In genomic region chr5:145139571-145140519, GRCm38 (mm10) we compare ENCODE assay signal across 8 mouse cellular contexts. TPM values are rescaled to one million over a fixed set of nuclear protein-coding genes. Genes with fewer than 3 reads are reported as not detected.
DNase-seq lines count a peak whose midpoint lies in the region; ATAC-seq and TF ChIP-seq lines count a peak whose summit lies in the region.

Gene Pdap1, minus strand, starts transcription at chr5:145140238.
Gene Bud31, plus strand, starts transcription at chr5:145140362.

- H3K9ac ChIP-seq in forebrain, embryonic 13.5 days: peak within 1 kb of the TSS; percentile 93
- peak within 1 kb of the TSS; percentile 89 for H3K9ac ChIP-seq in liver, postnatal 0 days (replicated peaks)
- peak within 1 kb of the TSS; percentile 85 for H3K9ac ChIP-seq in neural tube, embryonic 14.5 days (replicated peaks; ENCODE audit: low read depth, low read length)

- intact Hi-C loops in heart, postnatal 10 days (cut with DNase I): loop anchor here (2.0 kb wide), 2 partner anchors 23 to 55 kb away; partner anchors contain the start of gene Kpna7

- TF ChIP-seq EP300 in liver, postnatal 0 days (IDR thresholded peaks at IDR 0.05; ENCODE audit: low read depth): peak; percentile 93

- H3K4me2 ChIP-seq in forebrain, embryonic 13.5 days: peak within 1 kb of the TSS; percentile 94
- H3K4me2 ChIP-seq in liver, postnatal 0 days (ENCODE audit: low read depth, low read length): peak within 1 kb of the TSS; percentile 91
- peak within 1 kb of the TSS; percentile 92 for H3K4me2 ChIP-seq in neural tube, embryonic 14.5 days (ENCODE audit: low read depth, low read length)

- WGBS in forebrain, embryonic 13.5 days: under 1% methylated on average over 83 of the region's 84 CpGs
- WGBS in large intestine, adult 2 months: under 1% methylated on average over 84 of the region's 84 CpGs
- WGBS in liver, postnatal 0 days (ENCODE audit: insufficient replicate concordance): under 1% methylated on average over 79 of the region's 84 CpGs
- under 1% methylated on average over 84 of the region's 84 CpGs for WGBS in neural tube, embryonic 14.5 days

- ATAC-seq in forebrain, embryonic 13.5 days: peak; percentile 96
- peak; percentile 93 for ATAC-seq in liver, postnatal 0 days
- peak; percentile 95 for ATAC-seq in neural tube, embryonic 14.5 days (ENCODE audit: low read depth)

- DNase-seq in c-Kit-positive CD71-positive TER-119-positive erythroid progenitor cells, embryonic 14.5 days (ENCODE audit: low spot score): peak; percentile 92
- DNase-seq in heart, postnatal 10 days: peak; percentile 96 to 97
- DNase-seq in large intestine, adult 2 months (ENCODE audit: low read depth, low spot score): peak; percentile 74
- DNase-seq in liver, postnatal 0 days: peak; percentile 96
- DNase-seq in testis, postnatal 10 days (ENCODE audit: low spot score): peak; percentile 97

- no peak for TF ChIP-seq CTCF in E14TG2a.4 (conservative IDR thresholded peaks at IDR 0.05; ENCODE audit: low read length)
- TF ChIP-seq CTCF in liver, postnatal 0 days (IDR thresholded peaks at IDR 0.05; ENCODE audit: low read depth): no peak

- peak within 1 kb of the TSS; percentile 80 for H3K27ac ChIP-seq in forebrain, embryonic 13.5 days
- H3K27ac ChIP-seq in liver, postnatal 0 days (ENCODE audit: low read depth): peak within 1 kb of the TSS; percentile 93
- peak within 1 kb of the TSS; percentile 96 for H3K27ac ChIP-seq in neural tube, embryonic 14.5 days (ENCODE audit: low read depth, low read length)

- no peaks in the 10 kb centered on the region for H3K9me3 ChIP-seq in E14TG2a.4 (ENCODE audit: low read length)
- no peaks in the 10 kb centered on the region for H3K9me3 ChIP-seq in forebrain, embryonic 13.5 days (replicated peaks)
- no peaks in the 10 kb centered on the region for H3K9me3 ChIP-seq in liver, postnatal 0 days (ENCODE audit: low read length)
- H3K9me3 ChIP-seq in neural tube, embryonic 14.5 days (ENCODE audit: control insufficient read depth, low read length): no peaks in the 10 kb centered on the region

- peaks cover 72% of the 10 kb centered on the region for H3K36me3 ChIP-seq in E14TG2a.4 (ENCODE audit: insufficient read depth, low read length)
- peaks cover 59% of the 10 kb centered on the region for H3K36me3 ChIP-seq in forebrain, embryonic 13.5 days (ENCODE audit: poor library complexity, severe bottlenecking)
- peaks cover 45% of the 10 kb centered on the region for H3K36me3 ChIP-seq in liver, postnatal 0 days (replicated peaks; ENCODE audit: insufficient read depth, low read length)
- H3K36me3 ChIP-seq in neural tube, embryonic 14.5 days (ENCODE audit: control insufficient read depth, insufficient read depth, low read length): peaks cover 35% of the 10 kb centered on the region

- no peaks in the 10 kb centered on the region for H3K27me3 ChIP-seq in E14TG2a.4 (ENCODE audit: insufficient read depth, low read length)
- H3K27me3 ChIP-seq in forebrain, embryonic 13.5 days: no peaks in the 10 kb centered on the region
- no peaks in the 10 kb centered on the region for H3K27me3 ChIP-seq in liver, postnatal 0 days (ENCODE audit: insufficient read depth, low read length)
- H3K27me3 ChIP-seq in neural tube, embryonic 14.5 days (ENCODE audit: control insufficient read depth, insufficient read depth, low read length): no peaks in the 10 kb centered on the region

- H3K4me1 ChIP-seq in E14TG2a.4 (replicated peaks; ENCODE audit: low read depth, low read length): peaks cover 39% of the 10 kb centered on the region
- peaks cover 33% of the 10 kb centered on the region for H3K4me1 ChIP-seq in forebrain, embryonic 13.5 days
- peaks cover 23% of the 10 kb centered on the region for H3K4me1 ChIP-seq in liver, postnatal 0 days (ENCODE audit: insufficient read depth)
- H3K4me1 ChIP-seq in neural tube, embryonic 14.5 days (ENCODE audit: control insufficient read depth, insufficient read depth, low read length): peaks cover 19% of the 10 kb centered on the region

- H3K4me3 ChIP-seq in E14TG2a.4 (replicated peaks; ENCODE audit: low read length): peak within 1 kb of the TSS; percentile 100
- peak within 1 kb of the TSS; percentile 97 for H3K4me3 ChIP-seq in forebrain, embryonic 13.5 days
- peak within 1 kb of the TSS; percentile 84 for H3K4me3 ChIP-seq in liver, postnatal 0 days (ENCODE audit: low read depth, low read length)
- peak within 1 kb of the TSS; percentile 97 for H3K4me3 ChIP-seq in neural tube, embryonic 14.5 days (ENCODE audit: low read depth, low read length)

RNA-seq across cellular contexts. Expression of gene Pdap1, which starts in this region (rescaled TPM):
- polyA plus RNA-seq in forebrain, embryonic 13.5 days (2015; fragmentation: Nextera tagmentation; extraction: Ambion mirVana): 139 and 157 TPM in 2 replicates
- 10 to 100 TPM; 54.8 to 55.9 TPM for total RNA-seq in heart, postnatal 10 days (2021)
- 25.6 and 26.0 TPM in 2 replicates for polyA plus RNA-seq in large intestine, adult 2 months (2012; rRNA removed)
- polyA plus RNA-seq in liver, postnatal 0 days (2015; fragmentation: Nextera tagmentation; extraction: Ambion mirVana): 32.5 and 34.0 TPM in 2 replicates
- polyA plus RNA-seq in neural tube, embryonic 14.5 days (2014; fragmentation: Nextera tagmentation; extraction: Ambion mirVana): 98.1 and 109 TPM in 2 replicates

RNA-seq across cellular contexts. Expression of gene Bud31, which starts in this region (rescaled TPM):
- 247 and 259 TPM in 2 replicates for polyA plus RNA-seq in forebrain, embryonic 13.5 days (2015; fragmentation: Nextera tagmentation; extraction: Ambion mirVana)
- 10 to 100 TPM; 76.8 to 77.1 TPM for total RNA-seq in heart, postnatal 10 days (2021)
- polyA plus RNA-seq in large intestine, adult 2 months (2012; rRNA removed): 70.3 and 82.2 TPM in 2 replicates
- 94.8 and 97.2 TPM in 2 replicates for polyA plus RNA-seq in liver, postnatal 0 days (2015; fragmentation: Nextera tagmentation; extraction: Ambion mirVana)
- polyA plus RNA-seq in neural tube, embryonic 14.5 days (2014; fragmentation: Nextera tagmentation; extraction: Ambion mirVana): 182 and 198 TPM in 2 replicates

Comparison
In these comparisons a context has a peak if more than half of its experiments do, and no peak if none do; other contexts are left out.
1. Peak in every context shown above with its lines: DNase-seq, ATAC-seq, H3K4me3 ChIP-seq and H3K27ac ChIP-seq.